Mouse (Mus musculus) macrophage (primary cell): ENCODE data around the gene Lypd6. TPM values are rescaled to one million over a fixed set of nuclear protein-coding genes. Genes with fewer than 3 reads are reported as not detected.

ENCODE experiments used
- H3K27ac ChIP-seq: fragments of 350-480 bp; formaldehyde crosslinking; 2 replicates; pipeline ENCODE4 v1.9.0; 2021
- H3K36me3 ChIP-seq: fragments of 350-480 bp; formaldehyde crosslinking; 2 replicates; pipeline ENCODE4 v1.9.0; 2021; ENCODE audit errors: inconsistent target
- H3K4me3 ChIP-seq: fragments of 350-480 bp; formaldehyde crosslinking; 2 replicates; pipeline ENCODE4 v1.9.0; 2021; ENCODE audit errors: inconsistent target
- H3K79me2 ChIP-seq: fragments of 350-480 bp; formaldehyde crosslinking; 2 replicates; pipeline ENCODE4 v1.9.0; 2021; ENCODE audit errors: inconsistent target
- WGBS: methylation state at CpG from one replicate; pipeline ENCODE4 v1.1.7; 2026; ENCODE audit warnings: inconsistent platforms; ENCODE audit not compliant: missing documents; 5-methylcytosine and 5-hydroxymethylcytosine counted together
- polyA plus RNA-seq: library from polyadenylated mRNA; stranded (reverse); fragments of 250-400 nt; gene quantifications from 3 replicates; pipeline ENCODE4 v1.2.4, GENCODE M21; 2018; ENCODE audit warnings: inconsistent platforms

Gene Lypd6
- polyA plus RNA-seq, 1 experiment from 2014 or later: not detected

- Histone ChIP-seq H3K27ac (no peak overlapping the region), H3K79me2 (no peaks in the 10 kb centered on the region), H3K4me3 (no peak overlapping the region), H3K36me3 (no peaks in the 10 kb centered on the region)
- 90% methylated on average over 9 of the region's 9 CpGs for WGBS
Measured at GRCm38 (mm10) chr2:50127513-50128175, 61.4 kb downstream of the Lypd6 start.

- H3K36me3 ChIP-seq: no peaks in the 10 kb centered on the region
- H3K27ac ChIP-seq: no peak overlapping the region
- WGBS: 94% methylated on average over 12 of the region's 12 CpGs
- H3K79me2 ChIP-seq: no peaks in the 10 kb centered on the region
- H3K4me3 ChIP-seq: no peak overlapping the region
Measured at GRCm38 (mm10) chr2:50128322-50129277, 62.4 kb downstream of the Lypd6 start.

GRCm38 (mm10) chr2:50130674-50131073 lies 64.4 kb downstream of the Lypd6 start:
- no peaks in the 10 kb centered on the region for H3K36me3 ChIP-seq
- WGBS: 2% methylated on average over 3 of the region's 3 CpGs
- H3K79me2 ChIP-seq: no peaks in the 10 kb centered on the region
- no peak overlapping the region for H3K27ac ChIP-seq
- H3K4me3 ChIP-seq: no peak overlapping the region

GRCm38 (mm10) chr2:50143672-50144071 lies 77.4 kb downstream of the Lypd6 start:
- 88% methylated on average over 6 of the region's 6 CpGs for WGBS
- no peak overlapping the region for H3K27ac ChIP-seq

GRCm38 (mm10) chr2:50147308-50147707 lies 81.1 kb downstream of the Lypd6 start:
- no peak overlapping the region for H3K27ac ChIP-seq
- H3K79me2 ChIP-seq: no peaks in the 10 kb centered on the region
- no peak overlapping the region for H3K4me3 ChIP-seq
- 19% methylated on average over 9 of the region's 9 CpGs for WGBS
- H3K36me3 ChIP-seq: no peaks in the 10 kb centered on the region

More at GRCm38 (mm10) chr2:50143672-50144071, 77.4 kb downstream of the Lypd6 start:
- no peaks in the 10 kb centered on the region for H3K79me2 ChIP-seq
- H3K4me3 ChIP-seq: no peak overlapping the region
- H3K36me3 ChIP-seq: no peaks in the 10 kb centered on the region

- WGBS: 81% methylated on average over 6 of the region's 6 CpGs
- Histone ChIP-seq H3K36me3 (no peaks in the 10 kb centered on the region), H3K4me3 (no peak overlapping the region), H3K27ac (no peak overlapping the region), H3K79me2 (no peaks in the 10 kb centered on the region)
Measured at GRCm38 (mm10) chr2:50149257-50150202, 83.3 kb downstream of the Lypd6 start.

GRCm38 (mm10) chr2:50150203-50150590 lies 84.0 kb downstream of the Lypd6 start:
- Histone ChIP-seq H3K79me2 (no peaks in the 10 kb centered on the region), H3K27ac (no peak overlapping the region), H3K4me3 (no peak overlapping the region), H3K36me3 (no peaks in the 10 kb centered on the region)
- WGBS: 91% methylated on average over 7 of the region's 7 CpGs

- no peak overlapping the region for H3K4me3 ChIP-seq
- WGBS: 95% methylated on average over 5 of the region's 5 CpGs
- H3K27ac ChIP-seq: no peak overlapping the region
Measured at GRCm38 (mm10) chr2:50150816-50151215, 84.6 kb downstream of the Lypd6 start.

GRCm38 (mm10) chr2:50151401-50151800 lies 85.2 kb downstream of the Lypd6 start:
- Histone ChIP-seq H3K4me3 (no peak overlapping the region), H3K79me2 (no peaks in the 10 kb centered on the region), H3K36me3 (no peaks in the 10 kb centered on the region), H3K27ac (no peak overlapping the region)
- 96% methylated on average over 2 of the region's 2 CpGs for WGBS

More at GRCm38 (mm10) chr2:50150816-50151215, 84.6 kb downstream of the Lypd6 start:
- Histone ChIP-seq H3K36me3 (no peaks in the 10 kb centered on the region), H3K79me2 (no peaks in the 10 kb centered on the region)

- Histone ChIP-seq H3K36me3 (no peaks in the 10 kb centered on the region), H3K79me2 (no peaks in the 10 kb centered on the region), H3K4me3 (no peak overlapping the region), H3K27ac (no peak overlapping the region)
- WGBS: 79% methylated on average over 3 of the region's 3 CpGs
Measured at GRCm38 (mm10) chr2:50151879-50152278, 85.7 kb downstream of the Lypd6 start.

GRCm38 (mm10) chr2:50156009-50156408 lies 89.8 kb downstream of the Lypd6 start:
- Histone ChIP-seq H3K36me3 (no peaks in the 10 kb centered on the region), H3K4me3 (no peak overlapping the region), H3K79me2 (no peaks in the 10 kb centered on the region), H3K27ac (no peak overlapping the region)
- 90% methylated on average over 10 of the region's 10 CpGs for WGBS

- no peaks in the 10 kb centered on the region for H3K79me2 ChIP-seq
- WGBS: 92% methylated on average over 3 of the region's 3 CpGs
- no peak overlapping the region for H3K4me3 ChIP-seq
- no peaks in the 10 kb centered on the region for H3K36me3 ChIP-seq
- no peak overlapping the region for H3K27ac ChIP-seq
Measured at GRCm38 (mm10) chr2:50160069-50160468, 93.8 kb downstream of the Lypd6 start.

- WGBS: 91% methylated on average over 8 of the region's 8 CpGs
- H3K79me2 ChIP-seq: no peaks in the 10 kb centered on the region
Measured at GRCm38 (mm10) chr2:50163608-50164007, 97.4 kb downstream of the Lypd6 start.

GRCm38 (mm10) chr2:50165277-50165676 lies 99.0 kb downstream of the Lypd6 start:
- Histone ChIP-seq H3K4me3 (no peak overlapping the region), H3K27ac (no peak overlapping the region), H3K79me2 (no peaks in the 10 kb centered on the region), H3K36me3 (no peaks in the 10 kb centered on the region)
- 90% methylated on average over 6 of the region's 6 CpGs for WGBS

More at GRCm38 (mm10) chr2:50163608-50164007, 97.4 kb downstream of the Lypd6 start:
- Histone ChIP-seq H3K4me3 (no peak overlapping the region), H3K27ac (no peak overlapping the region), H3K36me3 (no peaks in the 10 kb centered on the region)
